Mouse (Mus musculus) thymus, adult 2 months (tissue): ENCODE results near the gene Tbxas1.

Experiments used
- CTCF ChIP-seq: fragments of 200-500 bp; IDR thresholded peaks from 2 replicates; pipeline ENCODE4 v1.5.1; 2012; ENCODE audit warnings: mild to moderate bottlenecking, control low read depth, low read length, moderate library complexity, borderline replicate concordance; ENCODE audit not compliant: control insufficient read depth, poor library complexity, insufficient read depth; ENCODE audit errors: extremely low read depth
- POLR2A ChIP-seq: fragments of 200-500 bp; IDR thresholded peaks from 2 replicates; pipeline ENCODE4 v1.6.1; 2012; ENCODE audit warnings: mild to moderate bottlenecking, low read length, control low read depth, moderate library complexity; ENCODE audit not compliant: control insufficient read depth, poor library complexity, insufficient read depth; ENCODE audit errors: extremely low read depth

DNA sequence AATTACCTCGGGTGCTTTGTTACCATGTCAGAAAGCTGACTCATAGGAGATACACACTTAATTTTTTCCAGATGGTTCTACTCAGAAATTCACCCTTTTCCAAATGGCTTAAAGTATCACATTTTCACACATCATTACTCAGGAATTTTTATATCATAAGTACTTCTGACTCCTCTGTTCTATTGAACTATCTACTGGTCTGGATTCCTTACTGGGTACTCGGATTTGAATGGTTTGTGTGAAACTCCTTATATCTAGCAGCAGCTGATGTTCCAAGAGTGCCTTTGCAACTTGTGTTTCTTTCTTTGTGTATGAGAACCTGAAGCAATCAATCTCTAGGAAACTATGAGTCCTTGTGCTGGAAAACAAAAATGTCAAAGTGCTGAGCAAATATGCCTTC lies 81.4 kb downstream of the Tbxas1 start:
- TF ChIP-seq CTCF (no peak), POLR2A (no peak)
